Mouse (Mus musculus) small intestine, adult 2 months (tissue): ENCODE data around the gene Cd6. TPM values are rescaled to one million over a fixed set of nuclear protein-coding genes. Genes with fewer than 3 reads are reported as not detected.

Source experiments
- H3K27ac ChIP-seq: fragments of 200-500 bp; 2 replicates; pipeline ENCODE4 v1.5.1; 2012; ENCODE audit warnings: low read depth, low read length, control low read depth, inconsistent platforms; ENCODE audit not compliant: insufficient read depth
- H3K27me3 ChIP-seq: fragments of 200-500 bp; 2 replicates; pipeline ENCODE4 v1.6.1; 2012; ENCODE audit warnings: mild to moderate bottlenecking, moderate library complexity, low read length, inconsistent platforms; ENCODE audit not compliant: control insufficient read depth, insufficient read depth
- H3K36me3 ChIP-seq: fragments of 200-500 bp; 2 replicates; pipeline ENCODE4 v1.6.1; 2012; ENCODE audit warnings: mild to moderate bottlenecking, low read length, control low read depth, inconsistent platforms; ENCODE audit not compliant: control insufficient read depth, insufficient read depth
- H3K4me1 ChIP-seq: fragments of 200-500 bp; 2 replicates; pipeline ENCODE4 v1.6.1; 2012; ENCODE audit warnings: low read length, inconsistent platforms, mixed read lengths; ENCODE audit not compliant: control insufficient read depth, insufficient read depth, insufficient read length
- H3K4me3 ChIP-seq: fragments of 200-500 bp; 2 replicates; pipeline ENCODE4 v1.5.1; 2012; ENCODE audit warnings: low read depth, mild to moderate bottlenecking, control low read depth, inconsistent platforms, low read length, moderate library complexity
- CTCF ChIP-seq: fragments of 200-500 bp; IDR thresholded peaks from 2 replicates; pipeline ENCODE4 v1.5.1; 2012; ENCODE audit warnings: low read depth, mild to moderate bottlenecking, control low read depth, inconsistent platforms, low read length, moderate library complexity, mixed read lengths; ENCODE audit not compliant: insufficient replicate concordance, insufficient read length; ENCODE audit errors: extremely low read depth
- POLR2A ChIP-seq: fragments of 200-500 bp; IDR thresholded peaks from 2 replicates; pipeline ENCODE4 v1.6.1; 2012; ENCODE audit warnings: low read depth, mild to moderate bottlenecking, control low read depth, inconsistent platforms, low read length, moderate library complexity
- WGBS: fragments of 180-500 bp; shearing (Covaris S2); methylation state at CpG from one replicate; pipeline ENCODE4 v1.1.7; 2018; 5-methylcytosine and 5-hydroxymethylcytosine counted together
- polyA plus RNA-seq: library from polyadenylated mRNA; depleted of rRNA; stranded (reverse); fragments of >200 nt; gene quantifications from 2 replicates; pipeline ENCODE4 v1.2.3, GENCODE M21; 2012

The Cd6 gene
- polyA plus RNA-seq, 1 experiment = 5.4 TPM

GRCm38 (mm10) chr19:10761794-10762415, 68.0 kb downstream of the Cd6 start:
- Histone ChIP-seq H3K4me3 (no peak overlapping the region), H3K27me3 (no peaks in the 10 kb centered on the region), H3K36me3 (no peaks in the 10 kb centered on the region), H3K4me1 (no peaks in the 10 kb centered on the region), H3K27ac (no peak overlapping the region)
- no peak for TF ChIP-seq CTCF
- no peak for TF ChIP-seq POLR2A
- WGBS = 75% methylated on average over 8 of the region's 8 CpGs

- H3K36me3 ChIP-seq = no peaks in the 10 kb centered on the region
- H3K27ac ChIP-seq = no peak overlapping the region
- H3K4me1 ChIP-seq = no peaks in the 10 kb centered on the region
- TF ChIP-seq POLR2A (no peak), CTCF (no peak)
- H3K27me3 ChIP-seq = no peaks in the 10 kb centered on the region
- no peak overlapping the region for H3K4me3 ChIP-seq
- WGBS = 72% methylated on average over 9 of the region's 9 CpGs
Observed at GRCm38 (mm10) chr19:10759983-10760831, 69.7 kb downstream of the Cd6 start.

DNA sequence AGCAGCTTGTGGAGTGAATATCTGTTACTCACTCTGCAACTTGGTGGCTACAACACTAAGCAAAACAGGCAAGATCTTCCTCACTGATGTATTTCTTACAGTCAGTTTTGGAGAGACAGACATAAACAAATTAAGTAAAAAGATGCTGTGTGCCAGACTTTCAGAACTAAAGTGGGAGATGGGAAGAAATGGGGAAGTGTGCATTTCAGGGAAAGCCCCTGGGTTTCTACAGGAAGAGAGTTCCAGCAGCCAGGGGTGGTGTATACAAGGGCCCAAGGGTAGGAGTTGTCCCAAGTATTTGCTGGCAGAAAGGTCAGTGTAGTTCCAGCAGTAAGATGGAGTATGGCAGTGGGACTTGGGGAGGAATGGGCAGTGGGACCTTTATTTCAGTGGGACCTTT, 70.3 kb downstream of the Cd6 start:
- no peak overlapping the region for H3K4me3 ChIP-seq
- H3K27ac ChIP-seq = no peak overlapping the region
- no peaks in the 10 kb centered on the region for H3K27me3 ChIP-seq
- no peaks in the 10 kb centered on the region for H3K36me3 ChIP-seq
- TF ChIP-seq POLR2A (no peak), CTCF (no peak)
- no peaks in the 10 kb centered on the region for H3K4me1 ChIP-seq

DNA sequence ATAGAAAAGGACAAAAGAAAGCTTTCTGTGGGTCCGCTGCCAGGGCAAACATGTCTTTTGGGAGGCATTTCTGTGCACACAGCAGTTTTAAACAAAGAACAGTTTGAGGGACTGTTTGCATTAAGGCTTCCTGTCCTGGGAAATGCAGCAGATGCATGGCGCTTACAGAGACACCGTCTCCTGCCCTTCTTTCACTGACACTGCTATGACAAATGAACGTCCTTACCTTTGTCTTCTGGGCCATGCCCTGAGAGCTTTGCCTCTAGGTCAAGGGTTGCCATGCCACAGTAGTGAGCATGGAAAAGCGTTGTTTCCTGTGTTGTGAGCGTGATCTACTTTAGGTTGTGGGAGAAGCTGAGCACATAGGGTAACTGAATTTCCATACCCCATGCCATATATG, 71.2 kb downstream of the Cd6 start:
- H3K27me3 ChIP-seq = no peaks in the 10 kb centered on the region
- WGBS = 68% methylated on average over 6 of the region's 6 CpGs
- no peaks in the 10 kb centered on the region for H3K4me1 ChIP-seq
- H3K36me3 ChIP-seq = no peaks in the 10 kb centered on the region
- no peak overlapping the region for H3K27ac ChIP-seq
- no peak overlapping the region for H3K4me3 ChIP-seq
- no peak for TF ChIP-seq POLR2A
- no peak for TF ChIP-seq CTCF

DNA sequence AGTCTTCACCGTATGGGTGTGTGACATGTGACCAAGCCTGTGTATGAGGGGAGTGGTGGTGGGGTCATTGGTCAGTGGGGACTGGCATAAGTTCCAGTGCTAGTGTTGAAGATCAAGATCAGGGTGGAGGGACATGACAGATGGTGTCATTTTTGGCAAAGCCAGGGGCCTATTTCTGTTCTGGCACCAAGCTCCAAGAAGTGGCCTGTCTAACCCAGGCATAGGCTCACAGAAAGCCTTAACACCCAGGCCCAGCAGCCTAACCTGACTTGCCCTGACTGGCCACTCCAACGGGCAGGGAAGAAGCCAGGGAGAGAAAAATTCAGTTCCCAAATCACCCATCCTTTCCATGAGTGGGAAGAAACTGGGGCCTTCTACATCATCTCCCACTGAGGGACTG, 72.3 kb downstream of the Cd6 start:
- Histone ChIP-seq H3K4me3 (no peak overlapping the region), H3K4me1 (no peaks in the 10 kb centered on the region), H3K27me3 (no peaks in the 10 kb centered on the region), H3K27ac (no peak overlapping the region), H3K36me3 (no peaks in the 10 kb centered on the region)
- WGBS = 71% methylated on average over 2 of the region's 2 CpGs
- TF ChIP-seq POLR2A (no peak), CTCF (no peak)

GRCm38 (mm10) chr19:10757125-10757524, 72.7 kb downstream of the Cd6 start:
- H3K27ac ChIP-seq = no peak overlapping the region
- TF ChIP-seq POLR2A (no peak), CTCF (no peak)
- no peaks in the 10 kb centered on the region for H3K36me3 ChIP-seq
- no peaks in the 10 kb centered on the region for H3K27me3 ChIP-seq
- no peaks in the 10 kb centered on the region for H3K4me1 ChIP-seq
- H3K4me3 ChIP-seq = no peak overlapping the region

- H3K4me1 ChIP-seq = no peaks in the 10 kb centered on the region
- 93% methylated on average over 5 of the region's 5 CpGs for WGBS
- no peaks in the 10 kb centered on the region for H3K27me3 ChIP-seq
- H3K4me3 ChIP-seq = no peak overlapping the region
- no peak overlapping the region for H3K27ac ChIP-seq
- no peaks in the 10 kb centered on the region for H3K36me3 ChIP-seq
- no peak for TF ChIP-seq POLR2A
- TF ChIP-seq CTCF = no peak
Observed at GRCm38 (mm10) chr19:10752646-10753045, 77.2 kb downstream of the Cd6 start.
